ENCODE assay signal across 8 mouse cellular contexts in the genomic region with DNA sequence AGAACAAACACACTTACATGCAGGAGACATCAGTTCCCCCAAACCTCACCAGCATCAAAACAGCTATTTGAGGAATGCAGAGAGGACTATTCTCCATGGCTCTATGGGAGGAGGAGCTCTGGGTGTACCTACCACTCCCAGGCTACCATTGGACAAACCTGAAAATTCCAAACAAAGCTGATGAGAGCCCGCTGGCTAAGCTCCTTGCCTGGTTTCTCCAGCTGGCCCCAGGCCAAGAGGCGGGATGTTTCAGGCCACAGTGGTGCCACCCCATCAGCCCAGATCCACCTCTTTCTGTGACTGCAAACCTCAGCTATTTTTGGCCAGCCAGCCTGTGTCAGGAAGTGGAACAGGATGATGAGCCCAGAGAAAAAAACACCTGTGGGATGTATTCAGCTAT. TPM values are rescaled to one million over a fixed set of nuclear protein-coding genes. Genes with fewer than 3 reads are reported as not detected.
A peak's percentile ranks its signal among the peaks of the same experiment; 100 is the strongest.
DNase-seq lines count a peak whose midpoint lies in the region; ATAC-seq and TF ChIP-seq lines count a peak whose summit lies in the region.

No protein-coding gene starts in this region.

- no peak overlapping the region for H3K4me2 ChIP-seq in liver, embryonic 12.5 days

- peak overlapping the region; percentile 51; the same call in 1 of the 2 replicates for H3K9ac ChIP-seq in liver, adult 2 months (ENCODE audit: low read depth, low read length)
- H3K9ac ChIP-seq in liver, embryonic 12.5 days: no peak overlapping the region
- H3K9ac ChIP-seq in heart, adult 2 months (ENCODE audit: low read depth, low read length): no peak overlapping the region

- DNase-seq in liver, adult 2 months (ENCODE audit: extremely low read depth, low read depth, low spot score): peak; percentile 97
- DNase-seq in adrenal gland, postnatal 14 days: peak; percentile 84
- DNase-seq in heart, adult 2 months: peak; percentile 85 to 89
- peak; percentile 85 for DNase-seq in kidney, postnatal 14 days
- DNase-seq in retina, postnatal 1 day: peak; percentile 44
- no peak for DNase-seq in spleen, postnatal 36 days (ENCODE audit: low spot score in 2 of 2)
- DNase-seq in left cerebral cortex, adult 9 months (ENCODE audit: low spot score in 2 of 2): no peak

- intact Hi-C loops in heart, adult 2 months (cut with DNase I): loop anchor here (2.0 kb wide), 1 partner anchor 33 kb away; a partner anchor contains a TSS

- H3K4me1 ChIP-seq in liver, adult 2 months (ENCODE audit: control insufficient read depth, insufficient read depth, low read length): peaks cover 59% of the 10 kb centered on the region
- H3K4me1 ChIP-seq in liver, embryonic 12.5 days: peaks cover 17% of the 10 kb centered on the region
- peaks cover 20% of the 10 kb centered on the region for H3K4me1 ChIP-seq in heart, adult 2 months (ENCODE audit: control insufficient read depth, insufficient read depth, low read length)

- peak overlapping the region; percentile 96 for H3K27ac ChIP-seq in liver, adult 2 months (replicated peaks; ENCODE audit: insufficient read depth, low read depth, low read length)
- no peak overlapping the region for H3K27ac ChIP-seq in liver, embryonic 12.5 days
- H3K27ac ChIP-seq in heart, adult 2 months: peak overlapping the region; percentile 95

- no peak for ATAC-seq in liver, embryonic 12.5 days

- H3K36me3 ChIP-seq in liver, adult 2 months (ENCODE audit: control insufficient read depth, insufficient read depth, low read length): peaks cover 16% of the 10 kb centered on the region
- no peaks in the 10 kb centered on the region for H3K36me3 ChIP-seq in liver, embryonic 12.5 days
- peaks cover 9% of the 10 kb centered on the region; the same call in 1 of the 2 replicates for H3K36me3 ChIP-seq in heart, adult 2 months (ENCODE audit: control insufficient read depth, insufficient read depth, low read length)

- no peaks in the 10 kb centered on the region for H3K27me3 ChIP-seq in liver, adult 2 months (ENCODE audit: control insufficient read depth, insufficient read depth, low read length)
- H3K27me3 ChIP-seq in liver, embryonic 12.5 days (replicated peaks): no peaks in the 10 kb centered on the region; the same call in 1 of the 2 replicates
- no peaks in the 10 kb centered on the region for H3K27me3 ChIP-seq in heart, adult 2 months (ENCODE audit: control insufficient read depth, insufficient read depth, low read length)

- H3K4me3 ChIP-seq in liver, adult 2 months (ENCODE audit: insufficient read depth, low read depth, low read length): no peak overlapping the region
- H3K4me3 ChIP-seq in liver, embryonic 12.5 days: no peak overlapping the region
- H3K4me3 ChIP-seq in heart, adult 2 months: no peak overlapping the region

- 0 out of 2 replicates have a peak, but pooled peaks have one; percentile 28 for TF ChIP-seq EP300 in heart, adult 2 months (IDR thresholded peaks at IDR 0.05; ENCODE audit: insufficient read depth, low read depth, low read length)

- no peaks in the 10 kb centered on the region for H3K9me3 ChIP-seq in liver, embryonic 12.5 days (replicated peaks)

- 5% methylated on average over 2 of the region's 2 CpGs for WGBS in liver, adult 2 months
- WGBS in liver, embryonic 12.5 days (ENCODE audit: insufficient replicate concordance): 57% methylated on average over 2 of the region's 2 CpGs
- 0% methylated on average over 2 of the region's 2 CpGs for WGBS in heart, adult 2 months

- TF ChIP-seq CTCF in liver, adult 2 months (IDR thresholded peaks at IDR 0.05; ENCODE audit: low read depth, low read length): no peak; the same call in 1 of the 2 replicates
- no peak for TF ChIP-seq CTCF in heart, adult 2 months (IDR thresholded peaks at IDR 0.05)

- TF ChIP-seq POLR2A in liver, adult 2 months (IDR thresholded peaks at IDR 0.05; ENCODE audit: extremely low read depth, insufficient read depth, low read length): 0 out of 2 replicates have a peak, but pooled peaks have one; percentile 20
- no peak for TF ChIP-seq POLR2A in heart, adult 2 months (IDR thresholded peaks at IDR 0.05; ENCODE audit: insufficient read depth, low read depth, low read length)

- peaks cover 12% of the 10 kb centered on the region for H3K79me2 ChIP-seq in liver, adult 2 months (ENCODE audit: control insufficient read depth, insufficient read depth, low read length)
- no peaks in the 10 kb centered on the region for H3K79me2 ChIP-seq in heart, adult 2 months (replicated peaks; ENCODE audit: control insufficient read depth, insufficient read depth, low read length)

RNA-seq across cellular contexts. Expression of a gene that starts 33.0 kb away (rescaled TPM):
- 566 and 594 TPM in 2 replicates for total RNA-seq in liver, adult 2 months (2014; rRNA removed)
- 465 and 525 TPM in 2 replicates for polyA plus RNA-seq in liver, adult 2 months (2012; rRNA removed)
- 51.5 and 58.2 TPM in 2 replicates for polyA plus RNA-seq in liver, embryonic 12.5 days (2016; fragmentation: Nextera tagmentation; extraction: Ambion mirVana)
- total RNA-seq in adrenal gland, postnatal 14 days (2021): 46.2 and 66.1 TPM in 2 replicates
- 10 to 100 TPM; 17.3 to 17.5 TPM for total RNA-seq in heart, adult 2 months (2021)
- 17.3 and 23.7 TPM in 2 replicates for polyA plus RNA-seq in heart, adult 2 months (2012; rRNA removed)

Comparison
In these comparisons a context has a peak if more than half of its experiments do, and no peak if none do; other contexts are left out.
1. DNase-seq: peak in liver, adult 2 months (single experiment), adrenal gland, postnatal 14 days (single experiment), heart, adult 2 months (2 of 2), kidney, postnatal 14 days (single experiment) and retina, postnatal 1 day (single experiment); none in spleen, postnatal 36 days (0 of 2) and left cerebral cortex, adult 9 months (0 of 2).